Mouse (Mus musculus) hindbrain, postnatal 0 days (tissue): Measurements from ENCODE around the gene Gm10338. TPM values are rescaled to one million over a fixed set of nuclear protein-coding genes. Genes with fewer than 3 reads are reported as not detected.
"Not testable (repeated sequence)": the region's sequence is repeated elsewhere in the genome, so short reads cannot be mapped to it uniquely, and the experiment has no call there.

Experiments used
- ATAC-seq: fragments of 200-750 bp; cut with Nextera tagmentation; 2 replicates; pipeline ENCODE4 v1.8.0; 2017; ENCODE audit warnings: mild to moderate bottlenecking, moderate TSS enrichment, moderate library complexity
- DNase-seq: peaks from one replicate; pipeline ENCODE4 v3.0.0-alpha.2; 2015; ENCODE audit warnings: low spot score
- H3K27ac ChIP-seq: fragments of 300-500 bp; sonication (generic); 2 replicates; pipeline ENCODE4 v1.5.1; 2014; ENCODE audit warnings: mild to moderate bottlenecking
- H3K27me3 ChIP-seq: fragments of 300-500 bp; sonication (generic); 2 replicates; pipeline ENCODE4 v1.6.1; 2014; ENCODE audit warnings: low read length, mixed read lengths; ENCODE audit not compliant: insufficient read depth
- H3K36me3 ChIP-seq: fragments of 300-500 bp; sonication (generic); 2 replicates; pipeline ENCODE4 v1.6.1; 2014; ENCODE audit warnings: low read length, mixed read lengths; ENCODE audit not compliant: insufficient read depth
- H3K4me1 ChIP-seq: fragments of 300-500 bp; sonication (generic); 2 replicates; pipeline ENCODE4 v1.6.1; 2014; ENCODE audit warnings: antibody characterized with exemption, low read length, mixed read lengths; ENCODE audit not compliant: insufficient read depth
- H3K4me2 ChIP-seq: fragments of 300-500 bp; sonication (generic); 2 replicates; pipeline ENCODE4 v1.6.1; 2014; ENCODE audit warnings: low read depth, mild to moderate bottlenecking, low read length, moderate library complexity, mixed read lengths
- H3K4me3 ChIP-seq: fragments of 300-500 bp; sonication (generic); 2 replicates; pipeline ENCODE4 v1.5.1; 2014; ENCODE audit warnings: low read length
- H3K9ac ChIP-seq: fragments of 300-500 bp; sonication (generic); replicated peaks from 2 replicates; pipeline ENCODE4 v1.6.1; 2014; ENCODE audit warnings: mild to moderate bottlenecking, low read length, moderate library complexity, mixed read lengths
- H3K9me3 ChIP-seq: fragments of 300-500 bp; sonication (generic); 2 replicates; pipeline ENCODE4 v1.6.1; 2016; ENCODE audit warnings: low read length, mixed read lengths
- CTCF ChIP-seq: IDR thresholded peaks from 2 replicates; pipeline ENCODE4 v1.5.1; 2016; ENCODE audit warnings: antibody characterized with exemption, control low read depth, low read depth
- WGBS: fragments of 180-500 bp; shearing (Covaris S2); extraction: QIAGEN DNeasy Blood & Tissue Kit; methylation state at CpG from one replicate; pipeline ENCODE4 v1.1.7; 2014; 5-methylcytosine and 5-hydroxymethylcytosine counted together
- polyA plus RNA-seq: library from polyadenylated mRNA; unstranded; fragments of >200 nt; fragmentation: Nextera tagmentation; extraction: Ambion mirVana; gene quantifications from 2 replicates; pipeline ENCODE4 v1.2.1, GENCODE M21; 2015
- total RNA-seq: library from RNA; depleted of rRNA; stranded (reverse); fragments of >200 nt; gene quantifications from 2 replicates; pipeline ENCODE4 v1.2.3, GENCODE M21; 2014; rRNA removed

Gm10338 gene
- total RNA-seq (not detected in 2 replicates), polyA plus RNA-seq (not detected in 2 replicates)

- not testable (repeated sequence) for ATAC-seq
These were observed at the start of gene Gm10338 for GRCm38 (mm10) chr14:7595492-7595891. Gene Gm10338, minus strand, starts transcription at chr14:7595592.

DNA sequence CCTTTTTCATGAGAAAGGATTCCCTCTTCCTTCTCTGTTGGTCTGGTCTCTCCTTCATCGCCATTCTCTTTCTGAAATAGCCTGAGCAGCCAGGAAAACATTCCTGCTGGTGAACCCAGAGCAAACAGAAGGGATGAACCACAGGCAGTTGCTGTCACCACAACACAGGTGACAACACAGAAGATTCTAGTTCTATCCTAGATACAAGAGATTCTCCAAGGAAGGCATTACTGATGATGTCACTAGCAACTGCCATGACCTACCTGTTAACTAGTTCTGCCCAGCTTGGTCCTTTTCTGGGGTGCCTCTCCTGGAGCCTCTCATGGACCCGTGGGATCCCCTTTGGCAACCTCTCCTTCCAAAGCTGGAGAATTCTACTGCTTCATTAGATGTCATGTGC, 48.5 kb upstream of the Gm10338 start, which contains the start of gene Gm10128:
Gm10128 (minus strand) TSS at position 101 of the 400 bp plus-strand sequence.
- WGBS: no CpG with 5 or more reads among the region's 2 CpGs

More at GRCm38 (mm10) chr14:7595492-7595891, at the start of gene Gm10338:
- H3K27ac ChIP-seq, H3K27me3 ChIP-seq, H3K9me3 ChIP-seq, H3K4me3 ChIP-seq, H3K36me3 ChIP-seq, DNase-seq, H3K4me1 ChIP-seq, H3K4me2 ChIP-seq, H3K9ac ChIP-seq: not testable (repeated sequence)
- WGBS: no CpG with 5 or more reads among the region's 2 CpGs

DNA sequence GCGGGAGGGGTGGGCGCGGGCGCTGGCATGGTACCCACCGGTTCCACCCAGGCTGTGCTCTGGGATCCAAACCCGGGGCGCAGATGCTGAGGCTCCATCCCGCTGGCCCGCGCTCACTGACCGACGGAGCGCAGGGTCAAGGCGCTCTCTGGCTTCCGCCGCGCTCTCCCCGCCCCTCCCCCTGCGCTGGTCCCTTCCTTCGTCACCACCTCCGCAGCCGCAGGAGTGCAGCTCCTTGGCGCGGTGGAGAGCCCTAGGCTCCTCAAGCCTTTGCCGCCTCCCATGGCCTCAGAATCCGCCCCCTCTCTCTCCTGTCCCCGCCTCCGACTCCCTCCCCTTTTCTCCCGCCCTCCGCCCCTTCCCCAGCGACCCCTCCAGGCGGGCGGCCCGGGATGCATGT, 27.0 kb downstream of the Gm10338 start, which contains the start of gene Gm3558:
Gm3558 (minus strand) TSS at position 185 of the 400 bp plus-strand sequence.
- H3K36me3 ChIP-seq, H3K27me3 ChIP-seq, H3K4me1 ChIP-seq, DNase-seq, H3K9me3 ChIP-seq, H3K9ac ChIP-seq, H3K27ac ChIP-seq, ATAC-seq: not testable (repeated sequence)
- 0% methylated on average over 2 of the region's 34 CpGs for WGBS
- peak within 1 kb of the TSS; percentile 34 for H3K4me3 ChIP-seq
- H3K4me2 ChIP-seq: peak within 1 kb of the TSS; percentile 47; the same call in 1 of the 2 replicates

More for the DNA sequence above, 48.5 kb upstream of the Gm10338 start, which contains the start of gene Gm10128:
- H3K27ac ChIP-seq, H3K9ac ChIP-seq, H3K4me1 ChIP-seq, H3K9me3 ChIP-seq, ATAC-seq, H3K36me3 ChIP-seq, H3K4me3 ChIP-seq, DNase-seq, H3K27me3 ChIP-seq, H3K4me2 ChIP-seq: not testable (repeated sequence)

DNA sequence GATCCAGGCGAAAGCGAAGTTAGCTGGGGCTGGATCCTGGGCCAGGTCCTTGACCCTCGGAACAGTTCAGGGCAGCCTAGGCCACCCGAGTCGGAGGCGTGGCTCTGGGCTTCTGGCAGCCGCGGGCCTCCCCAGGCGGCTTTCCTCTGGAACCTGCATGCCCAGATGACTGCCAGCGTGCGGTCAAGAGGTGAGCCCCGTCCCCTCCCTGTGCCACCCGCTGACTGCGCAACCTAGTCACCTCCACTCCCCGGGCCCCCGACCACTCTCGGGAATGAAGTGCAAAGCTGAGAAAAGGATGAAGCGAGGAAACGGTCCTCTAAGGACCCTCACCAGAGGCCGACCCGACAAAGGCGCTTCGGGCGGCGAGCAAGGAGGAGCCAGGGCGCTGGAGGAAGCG, 27.5 kb downstream of the Gm10338 start:
- not testable (repeated sequence) for ATAC-seq, H3K4me1 ChIP-seq, H3K27me3 ChIP-seq, H3K36me3 ChIP-seq, H3K27ac ChIP-seq, H3K9ac ChIP-seq, H3K9me3 ChIP-seq
- DNase-seq: peak; percentile 0
- H3K4me2 ChIP-seq: peak overlapping the region; percentile 47; the same call in 1 of the 2 replicates
- H3K4me3 ChIP-seq: peak overlapping the region; percentile 34
- WGBS: under 1% methylated on average over 23 of the region's 27 CpGs

DNA sequence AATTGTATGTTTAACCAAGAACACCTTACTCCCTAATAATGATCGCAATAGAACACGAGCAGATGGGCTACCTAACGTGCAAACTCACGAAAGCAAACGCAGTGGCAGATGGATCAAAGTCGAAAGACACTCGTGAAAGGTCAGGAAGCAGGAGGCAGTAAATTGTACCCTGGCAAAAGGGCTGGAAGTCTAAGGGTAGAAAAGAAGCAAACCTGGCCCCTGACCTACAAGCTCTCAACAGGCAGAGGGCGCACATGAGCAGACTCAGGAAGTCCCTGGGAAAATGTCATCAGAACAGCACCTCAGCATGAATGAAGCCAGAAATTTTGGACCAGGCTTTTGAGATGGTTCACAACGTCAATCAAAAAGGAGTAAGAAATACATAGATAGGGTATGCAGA, 28.1 kb downstream of the Gm10338 start:
- peak; percentile 17; the same call in 1 of the 2 replicates for TF ChIP-seq CTCF
- not testable (repeated sequence) for H3K4me1 ChIP-seq, H3K27me3 ChIP-seq, H3K9me3 ChIP-seq, H3K4me3 ChIP-seq, H3K4me2 ChIP-seq, H3K36me3 ChIP-seq, DNase-seq, ATAC-seq, H3K9ac ChIP-seq, H3K27ac ChIP-seq
- WGBS: 2% methylated on average over 5 of the region's 9 CpGs

Other genes starting within 250 kb of the Gm10338 start
- not detected in 2 replicates for gene Gm8374, start 230.5 kb downstream of the Gm10338 start, total RNA-seq
- gene Gm8374, start 230.5 kb downstream of the Gm10338 start, polyA plus RNA-seq: not detected in 2 replicates
- not detected in 2 replicates for gene Gm3755, start 144.7 kb downstream of the Gm10338 start, total RNA-seq
- gene Gm3755, start 144.7 kb downstream of the Gm10338 start, polyA plus RNA-seq: not detected in 2 replicates
- gene Gm3752, start 111.8 kb downstream of the Gm10338 start, total RNA-seq: 8.2 TPM in 2 replicates
- gene Gm3752, start 111.8 kb downstream of the Gm10338 start, polyA plus RNA-seq: 12.4 and 17.0 TPM in 2 replicates
- gene Gm3558, start 27.0 kb downstream of the Gm10338 start, total RNA-seq: 2.8 and 3.3 TPM in 2 replicates
- 6.2 and 6.4 TPM in 2 replicates for gene Gm3558, start 27.0 kb downstream of the Gm10338 start, polyA plus RNA-seq
- not detected in 2 replicates for gene Gm10128, start 48.4 kb upstream of the Gm10338 start, total RNA-seq
- not detected in 2 replicates for gene Gm10128, start 48.4 kb upstream of the Gm10338 start, polyA plus RNA-seq
- not detected in 2 replicates for gene Gm26661, start 196.0 kb upstream of the Gm10338 start, total RNA-seq
- gene Gm26661, start 196.0 kb upstream of the Gm10338 start, polyA plus RNA-seq: 0.94 TPM in 1 of 2 replicates, not detected in the other
- 28.8 and 32.7 TPM in 2 replicates for gene Flnb, start 222.4 kb upstream of the Gm10338 start, total RNA-seq
- gene Flnb, start 222.4 kb upstream of the Gm10338 start, polyA plus RNA-seq: 4.2 and 8.5 TPM in 2 replicates